Mouse (Mus musculus): ENCODE measurements around the gene A630095N17Rik.

- no peak for TF ChIP-seq POLR2A (IDR thresholded peaks at IDR 0.05; ENCODE audit: low read depth, low read length)
- no peak for TF ChIP-seq CTCF (IDR thresholded peaks at IDR 0.05; ENCODE audit: borderline replicate concordance, insufficient read depth, low read length)
Observed at GRCm38 (mm10) chr1:75234606-75235005, 2.7 kb upstream of the A630095N17Rik start.

All from embryonic fibroblast, embryonic 13.5 days (primary cell).